ENCODE assay signal across 8 mouse cellular contexts in the genomic region with DNA sequence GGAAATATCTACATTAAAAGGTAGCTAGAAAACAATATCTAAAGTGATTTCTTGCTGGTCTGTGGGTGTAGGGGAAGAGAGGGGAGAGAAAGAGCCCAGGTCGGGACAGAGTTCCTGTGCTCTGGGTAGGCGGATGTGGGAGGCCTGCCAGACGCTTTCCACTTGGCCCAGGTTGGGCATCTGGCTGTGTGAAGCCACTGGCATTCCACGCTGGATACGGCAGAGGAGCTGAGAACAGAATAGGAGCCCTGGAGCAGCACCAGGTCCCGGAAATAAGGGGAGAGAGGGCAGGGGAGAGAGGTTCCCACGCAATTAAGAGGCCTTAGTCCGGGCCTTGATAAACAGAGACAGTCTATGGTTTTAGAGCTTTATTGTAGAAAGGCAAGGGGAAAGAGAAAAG.
A peak's percentile ranks its signal among the peaks of the same experiment; 100 is the strongest.
DNase-seq lines count a peak whose midpoint lies in the region; ATAC-seq and TF ChIP-seq lines count a peak whose summit lies in the region.
"Had no signal": no experiment of that assay in that cellular context is flagged by ENCODE, and none has a peak within 500 bp of the region (broad histone marks: within the 10 kb centered on the region; RNA-seq: fewer than 3 reads in every experiment).

No protein-coding gene starts in this region.

- intact Hi-C loops in gastrocnemius, adult 2 months (cut with DNase I) = no loop called here
- intact Hi-C loops in heart, postnatal 36 days (cut with DNase I) = no loop called here

- WGBS in hindbrain, embryonic 14.5 days = 76% methylated on average over 8 of the region's 8 CpGs

- no peaks in the 10 kb centered on the region for H3K36me3 ChIP-seq in hindbrain, embryonic 14.5 days (replicated peaks; ENCODE audit: control insufficient read depth, insufficient read depth)

- peak overlapping the region; percentile 87 for H3K27ac ChIP-seq in gastrocnemius, adult 2 months
- no peak overlapping the region for H3K27ac ChIP-seq in hindbrain, embryonic 14.5 days
- H3K27ac ChIP-seq: hindbrain, postnatal 0 days had no signal

- no peak for ATAC-seq in hindbrain, embryonic 14.5 days (ENCODE audit: low FRiP score)
- ATAC-seq: hindbrain, postnatal 0 days had no signal

- H3K4me1 ChIP-seq in hindbrain, embryonic 14.5 days (replicated peaks; ENCODE audit: control insufficient read depth, insufficient read depth, low read length) = no peaks in the 10 kb centered on the region

- DNase-seq in ovary, postnatal 36 days (ENCODE audit: low spot score) = peak; percentile 16
- no peak for DNase-seq in ovary, postnatal 14 days (ENCODE audit: low spot score)
- DNase-seq in gastrocnemius, adult 2 months = peak; percentile 84
- DNase-seq in heart, postnatal 36 days = peak; percentile 69 to 73
- no peak for DNase-seq in frontal cortex, postnatal 10 days (ENCODE audit: low spot score in 2 of 2)
- DNase-seq in hindbrain, embryonic 14.5 days (ENCODE audit: low spot score) = no peak
- DNase-seq in retina, embryonic 14.5 days (ENCODE audit: low spot score) = no peak

- no peaks in the 10 kb centered on the region for H3K27me3 ChIP-seq in hindbrain, embryonic 14.5 days (ENCODE audit: control insufficient read depth, insufficient read depth, low read length)

- no peak overlapping the region for H3K4me2 ChIP-seq in hindbrain, embryonic 14.5 days (replicated peaks)

- no peak overlapping the region for H3K9ac ChIP-seq in hindbrain, embryonic 14.5 days

- no peak for TF ChIP-seq CTCF in gastrocnemius, adult 2 months (IDR thresholded peaks at IDR 0.05)

- peak overlapping the region; percentile 48 for H3K4me3 ChIP-seq in gastrocnemius, adult 2 months
- H3K4me3 ChIP-seq in hindbrain, embryonic 14.5 days (replicated peaks; ENCODE audit: low read length) = no peak overlapping the region

- no peaks in the 10 kb centered on the region; the same call in 1 of the 2 replicates for H3K9me3 ChIP-seq in hindbrain, embryonic 14.5 days (ENCODE audit: control insufficient read depth, low read length)

Comparison
In these comparisons a context has a peak if more than half of its experiments do, and no peak if none do; other contexts are left out.
1. DNase-seq: peak in ovary, postnatal 36 days (single experiment), gastrocnemius, adult 2 months (single experiment) and heart, postnatal 36 days (2 of 2); none in ovary, postnatal 14 days (single experiment), frontal cortex, postnatal 10 days (0 of 2), hindbrain, embryonic 14.5 days (single experiment) and retina, embryonic 14.5 days (single experiment).